Mouse (Mus musculus): ENCODE data around the gene Nkx6-1. TPM values are rescaled to one million over a fixed set of nuclear protein-coding genes. Genes with fewer than 3 reads are reported as not detected.

Nkx6-1 gene
- polyA plus RNA-seq, 1 experiment from 2014 or later, result not detected

DNA sequence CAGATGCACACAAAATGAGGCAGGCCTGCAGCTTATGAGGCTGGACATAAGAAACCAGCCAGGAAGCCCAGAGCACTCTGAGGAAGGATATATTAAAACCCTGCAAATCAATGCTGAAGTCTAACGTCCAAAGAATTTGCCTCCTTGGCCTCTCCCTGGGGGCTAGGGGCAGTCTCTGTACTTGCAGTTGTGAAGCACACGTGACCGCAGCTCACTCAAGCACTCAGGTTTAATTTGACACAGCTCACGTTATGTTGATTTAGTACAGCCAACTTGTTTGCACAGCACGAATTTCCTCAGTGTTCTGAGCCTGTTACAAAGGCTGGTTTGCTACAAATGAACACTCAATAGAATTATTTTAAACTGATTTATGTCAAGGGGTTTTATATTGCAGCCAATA is 18.5 kb upstream of the Nkx6-1 start:
- no peak for TF ChIP-seq CTCF (IDR thresholded peaks at IDR 0.05; ENCODE audit: low read depth)
- ATAC-seq, result no peak

GRCm38 (mm10) chr5:101680338-101680737 is 15.5 kb upstream of the Nkx6-1 start:
- H3K27ac ChIP-seq (ENCODE audit: low read depth, low read length), result no peak overlapping the region
- peaks cover 2% of the 10 kb centered on the region; the same call in 1 of the 2 replicates for H3K27me3 ChIP-seq (replicated peaks; ENCODE audit: control insufficient read depth, insufficient read depth, low read length)
- no peak overlapping the region for H3K4me3 ChIP-seq (ENCODE audit: low read depth, low read length)
- no peaks in the 10 kb centered on the region for H3K4me1 ChIP-seq (replicated peaks; ENCODE audit: control insufficient read depth, insufficient read depth, low read length)
- TF ChIP-seq CTCF (IDR thresholded peaks at IDR 0.05; ENCODE audit: low read depth), result no peak
- no peaks in the 10 kb centered on the region for H3K9me3 ChIP-seq (ENCODE audit: control insufficient read depth)
- H3K36me3 ChIP-seq (ENCODE audit: control insufficient read depth, insufficient read depth), result no peaks in the 10 kb centered on the region
- peak; percentile 81 for ATAC-seq
- 39% methylated on average over 6 of the region's 6 CpGs for WGBS
- H3K4me2 ChIP-seq (replicated peaks; ENCODE audit: low read depth), result no peak overlapping the region
- H3K9ac ChIP-seq (ENCODE audit: low read depth, low read length), result no peak overlapping the region

More for the DNA sequence above, 18.5 kb upstream of the Nkx6-1 start:
- Histone ChIP-seq H3K27me3 (replicated peaks; ENCODE audit: control insufficient read depth, insufficient read depth, low read length) (peaks cover 2% of the 10 kb centered on the region; the same call in 1 of the 2 replicates), H3K9me3 (ENCODE audit: control insufficient read depth) (no peaks in the 10 kb centered on the region), H3K9ac (ENCODE audit: low read depth, low read length) (no peak overlapping the region), H3K4me1 (replicated peaks; ENCODE audit: control insufficient read depth, insufficient read depth, low read length) (no peaks in the 10 kb centered on the region), H3K4me2 (replicated peaks; ENCODE audit: low read depth) (no peak overlapping the region), H3K27ac (ENCODE audit: low read depth, low read length) (no peak overlapping the region), H3K4me3 (ENCODE audit: low read depth, low read length) (no peak overlapping the region), H3K36me3 (ENCODE audit: control insufficient read depth, insufficient read depth) (no peaks in the 10 kb centered on the region)
- WGBS, result 32% methylated on average over 5 of the region's 5 CpGs

GRCm38 (mm10) chr5:101669381-101669780 is 4.6 kb upstream of the Nkx6-1 start:
- Histone ChIP-seq H3K27me3 (replicated peaks; ENCODE audit: control insufficient read depth, insufficient read depth, low read length) (peaks cover 66% of the 10 kb centered on the region), H3K9me3 (ENCODE audit: control insufficient read depth) (no peaks in the 10 kb centered on the region), H3K4me1 (replicated peaks; ENCODE audit: control insufficient read depth, insufficient read depth, low read length) (0 out of 2 replicates have a peak, but pooled peaks cover 9% of the 10 kb centered on the region), H3K27ac (ENCODE audit: low read depth, low read length) (no peak overlapping the region), H3K36me3 (ENCODE audit: control insufficient read depth, insufficient read depth) (no peaks in the 10 kb centered on the region), H3K4me2 (replicated peaks; ENCODE audit: low read depth) (no peak overlapping the region), H3K4me3 (ENCODE audit: low read depth, low read length) (no peak overlapping the region), H3K9ac (ENCODE audit: low read depth, low read length) (no peak overlapping the region)
- no peak for ATAC-seq
- peak; percentile 85 for TF ChIP-seq CTCF (IDR thresholded peaks at IDR 0.05; ENCODE audit: low read depth)
- WGBS, result 2% methylated on average over 15 of the region's 15 CpGs

DNA sequence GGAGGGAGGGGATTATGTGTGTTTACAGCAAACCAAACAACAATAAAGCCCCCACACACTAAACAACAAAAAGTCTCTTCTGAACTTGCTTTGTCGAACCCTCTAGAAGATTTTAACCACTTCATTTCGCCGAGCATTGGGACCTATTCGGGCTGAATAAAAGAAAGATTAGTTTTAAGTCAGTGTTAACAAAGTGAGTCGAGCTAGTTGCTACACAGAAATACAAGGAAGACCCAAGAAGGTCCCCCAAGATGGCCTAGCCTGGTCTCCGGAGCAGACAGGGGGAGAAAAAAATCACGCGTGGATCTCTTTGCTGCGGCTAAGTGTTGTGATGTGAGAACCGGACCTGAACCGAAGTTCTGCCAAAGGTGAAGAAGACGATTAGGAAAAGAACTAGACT is 3.7 kb upstream of the Nkx6-1 start:
- no peaks in the 10 kb centered on the region for H3K36me3 ChIP-seq (ENCODE audit: control insufficient read depth, insufficient read depth)
- H3K27ac ChIP-seq (ENCODE audit: low read depth, low read length), result no peak overlapping the region
- H3K4me1 ChIP-seq (replicated peaks; ENCODE audit: control insufficient read depth, insufficient read depth, low read length), result peaks cover 11% of the 10 kb centered on the region; the same call in 1 of the 2 replicates
- ATAC-seq, result no peak
- no peak for TF ChIP-seq CTCF (IDR thresholded peaks at IDR 0.05; ENCODE audit: low read depth)
- peaks cover 75% of the 10 kb centered on the region for H3K27me3 ChIP-seq (replicated peaks; ENCODE audit: control insufficient read depth, insufficient read depth, low read length)
- 7% methylated on average over 12 of the region's 12 CpGs for WGBS
- no peaks in the 10 kb centered on the region for H3K9me3 ChIP-seq (ENCODE audit: control insufficient read depth)
- H3K4me2 ChIP-seq (replicated peaks; ENCODE audit: low read depth), result no peak overlapping the region
- no peak overlapping the region for H3K4me3 ChIP-seq (ENCODE audit: low read depth, low read length)
- no peak overlapping the region for H3K9ac ChIP-seq (ENCODE audit: low read depth, low read length)

- no peak overlapping the region for H3K9ac ChIP-seq (ENCODE audit: low read depth, low read length)
- H3K36me3 ChIP-seq (ENCODE audit: control insufficient read depth, insufficient read depth), result no peaks in the 10 kb centered on the region
- H3K9me3 ChIP-seq (ENCODE audit: control insufficient read depth), result no peaks in the 10 kb centered on the region
- H3K4me2 ChIP-seq (replicated peaks; ENCODE audit: low read depth), result no peak overlapping the region
- H3K4me1 ChIP-seq (replicated peaks; ENCODE audit: control insufficient read depth, insufficient read depth, low read length), result peaks cover 12% of the 10 kb centered on the region; the same call in 1 of the 2 replicates
- H3K27me3 ChIP-seq (replicated peaks; ENCODE audit: control insufficient read depth, insufficient read depth, low read length), result peaks cover 80% of the 10 kb centered on the region
- no peak overlapping the region for H3K27ac ChIP-seq (ENCODE audit: low read depth, low read length)
- no peak for ATAC-seq
- TF ChIP-seq CTCF (IDR thresholded peaks at IDR 0.05; ENCODE audit: low read depth), result no peak
- no peak overlapping the region for H3K4me3 ChIP-seq (ENCODE audit: low read depth, low read length)
- 3% methylated on average over 15 of the region's 15 CpGs for WGBS
Observed at GRCm38 (mm10) chr5:101668028-101668427, 3.2 kb upstream of the Nkx6-1 start.

DNA sequence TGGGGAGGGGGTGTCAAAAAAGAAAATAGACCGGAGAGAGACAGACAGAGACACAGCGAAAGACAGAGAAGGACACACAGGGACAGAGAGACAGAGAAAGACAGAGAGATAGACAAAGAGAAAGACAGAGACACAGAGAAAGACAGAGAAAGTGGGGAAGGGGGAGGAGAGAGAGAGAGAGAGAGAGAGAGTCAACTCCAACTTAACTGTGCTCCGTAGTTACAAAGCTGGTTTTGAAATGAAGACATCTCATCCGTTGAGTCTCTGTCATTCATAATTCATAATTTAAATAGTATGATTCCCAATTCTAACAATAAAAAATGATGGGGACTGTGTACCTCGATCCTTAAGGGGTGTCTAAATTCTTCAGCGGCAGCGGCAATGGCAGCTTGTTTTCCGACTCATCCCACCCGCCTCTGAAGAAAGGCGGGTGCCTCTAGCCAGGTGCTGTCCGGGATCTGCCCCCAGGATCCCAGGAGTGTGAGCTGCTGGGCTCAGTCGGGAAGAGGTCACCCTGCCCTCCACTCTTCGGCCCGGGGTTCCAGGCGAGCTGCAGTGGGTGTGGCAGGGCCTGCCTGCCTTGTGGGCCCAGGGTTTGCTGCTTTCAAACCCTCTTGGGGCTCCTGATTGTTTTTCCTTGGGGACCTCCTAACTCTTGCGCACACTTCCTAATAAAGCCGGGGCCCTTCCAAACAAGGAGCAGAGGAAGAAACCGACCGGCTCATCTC is 2.6 kb upstream of the Nkx6-1 start:
- WGBS, result 2% methylated on average over 19 of the region's 19 CpGs
- H3K27ac ChIP-seq (ENCODE audit: low read depth, low read length), result no peak overlapping the region

More for the DNA sequence above, 2.6 kb upstream of the Nkx6-1 start:
- Histone ChIP-seq H3K9me3 (ENCODE audit: control insufficient read depth) (no peaks in the 10 kb centered on the region), H3K4me2 (replicated peaks; ENCODE audit: low read depth) (no peak overlapping the region), H3K4me3 (ENCODE audit: low read depth, low read length) (no peak overlapping the region), H3K9ac (ENCODE audit: low read depth, low read length) (no peak overlapping the region), H3K27me3 (replicated peaks; ENCODE audit: control insufficient read depth, insufficient read depth, low read length) (peaks cover 86% of the 10 kb centered on the region), H3K4me1 (replicated peaks; ENCODE audit: control insufficient read depth, insufficient read depth, low read length) (peaks cover 12% of the 10 kb centered on the region; the same call in 1 of the 2 replicates), H3K36me3 (ENCODE audit: control insufficient read depth, insufficient read depth) (no peaks in the 10 kb centered on the region)
- TF ChIP-seq CTCF (IDR thresholded peaks at IDR 0.05; ENCODE audit: low read depth), result no peak
- ATAC-seq, result no peak
